Mouse (Mus musculus) thymus, postnatal 36 days (tissue): Measurements from ENCODE around the gene Gm9945.

Experiments used
- DNase-seq, 2 experiments: peaks; one replicate each; pipeline ENCODE4 v3.0.0; 2022; ENCODE audit warnings: mixed read lengths in 2 of 2

Gm9945 gene

GRCm38 (mm10) chr11:53463551-53464424 is 16.2 kb upstream of the Gm9945 start:
- DNase-seq, result no peak

- peak; percentile 50 to 54 for DNase-seq
Measured at GRCm38 (mm10) chr11:53466231-53466971, 13.6 kb upstream of the Gm9945 start.

- no peak for DNase-seq
Measured at GRCm38 (mm10) chr11:53469294-53469967, 10.5 kb upstream of the Gm9945 start.

GRCm38 (mm10) chr11:53469968-53470695 is 9.8 kb upstream of the Gm9945 start, which contains the start of gene Gm9837:
TSS of gene Gm9837 (minus strand) at chr11:53470479.
- peak; percentile 76 to 82 for DNase-seq

- DNase-seq, result no peak
Measured at GRCm38 (mm10) chr11:53472709-53473108, 7.3 kb upstream of the Gm9945 start.

- no peak for DNase-seq
Measured at GRCm38 (mm10) chr11:53475620-53476019, 4.3 kb upstream of the Gm9945 start.

GRCm38 (mm10) chr11:53477833-53478232 is 2.1 kb upstream of the Gm9945 start:
- DNase-seq, result no peak

- DNase-seq, result no peak
Measured at GRCm38 (mm10) chr11:53478383-53479170, 1.4 kb upstream of the Gm9945 start.

GRCm38 (mm10) chr11:53479171-53479782 is 689 bp upstream of the Gm9945 start:
- no peak for DNase-seq

- DNase-seq, result no peak
Measured at GRCm38 (mm10) chr11:53481088-53481730, 1.2 kb downstream of the Gm9945 start.

- DNase-seq, result no peak
Measured at GRCm38 (mm10) chr11:53483159-53483891, 3.4 kb downstream of the Gm9945 start.

- DNase-seq, result peak in 1 of 2 experiments; percentile 15
Measured at GRCm38 (mm10) chr11:53485719-53486118, 5.8 kb downstream of the Gm9945 start.

GRCm38 (mm10) chr11:53486351-53486750 is 6.4 kb downstream of the Gm9945 start:
- no peak for DNase-seq

- peak in 1 of 2 experiments; percentile 11 for DNase-seq
Measured at GRCm38 (mm10) chr11:53486822-53487594, 7.0 kb downstream of the Gm9945 start.

- no peak for DNase-seq
Measured at GRCm38 (mm10) chr11:53489007-53489406, 9.0 kb downstream of the Gm9945 start.

- no peak for DNase-seq
Measured at GRCm38 (mm10) chr11:53489421-53489820, 9.5 kb downstream of the Gm9945 start.

- no peak for DNase-seq
Measured at GRCm38 (mm10) chr11:53491954-53492401, 12.0 kb downstream of the Gm9945 start.

- no peak for DNase-seq
Measured at GRCm38 (mm10) chr11:53493243-53493955, 13.4 kb downstream of the Gm9945 start.
